Mouse (Mus musculus): ENCODE measurements around the gene Rbm19. TPM values are rescaled to one million over a fixed set of nuclear protein-coding genes. Genes with fewer than 3 reads are reported as not detected.
"Not testable (repeated sequence)": the region's sequence is repeated elsewhere in the genome, so short reads cannot be mapped to it uniquely, and the experiment has no call there.

Rbm19 gene
- polyA plus RNA-seq, 1 experiment from 2014 or later = 31.4 TPM

DNA sequence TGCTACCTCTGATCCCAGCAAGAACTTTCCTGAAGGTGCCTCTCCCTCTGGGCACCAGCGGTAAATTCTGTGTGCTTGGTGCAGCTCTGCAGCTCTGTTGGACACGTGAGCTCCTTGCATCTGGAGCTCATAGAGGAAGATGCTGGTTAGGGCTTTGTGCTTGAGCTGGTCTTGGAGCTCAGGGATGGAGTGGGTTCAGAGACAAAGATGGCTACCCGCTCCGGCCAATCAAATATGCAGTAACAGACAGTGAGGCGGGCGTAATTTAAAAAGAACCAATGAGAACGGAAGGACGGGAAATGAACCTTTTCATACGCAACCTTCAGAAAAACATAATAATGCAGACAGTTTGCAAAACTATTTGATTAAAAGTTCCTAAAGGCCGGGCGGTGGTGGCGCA lies 1.9 kb upstream of the Rbm19 start:
- H3K36me3 ChIP-seq = peaks cover 9% of the 10 kb centered on the region
- 78% methylated on average over 12 of the region's 12 CpGs for WGBS
- no peaks in the 10 kb centered on the region for H3K9me3 ChIP-seq
- no peak for DNase-seq (ENCODE audit: low spot score)
- H3K4me3 ChIP-seq = no peak overlapping the region
- peaks cover 6% of the 10 kb centered on the region for H3K4me1 ChIP-seq
- no peak overlapping the region for H3K27ac ChIP-seq
- no peaks in the 10 kb centered on the region; the same call in 1 of the 2 replicates for H3K27me3 ChIP-seq (ENCODE audit: insufficient read depth, poor library complexity, severe bottlenecking)

DNA sequence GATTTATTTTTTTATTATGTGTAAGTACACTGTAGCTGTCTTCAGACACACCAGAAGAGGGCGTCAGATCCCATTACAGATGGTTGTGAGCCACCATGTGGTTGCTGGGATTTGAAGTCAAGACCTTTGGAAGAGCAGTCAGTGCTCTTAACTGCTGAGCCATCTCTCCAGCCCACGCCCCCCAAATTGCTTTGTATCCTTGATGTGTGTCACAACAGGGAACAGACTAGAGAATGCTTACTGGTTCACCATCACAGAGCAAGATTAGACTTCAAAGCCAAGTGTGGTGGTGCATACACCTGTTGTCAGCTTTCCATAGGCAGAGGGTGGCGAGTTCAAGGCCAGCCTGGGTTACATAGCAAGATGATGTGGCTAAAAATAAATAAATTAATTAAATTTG lies 896 bp downstream of the Rbm19 start:
- peak overlapping the region; percentile 77 for H3K4me3 ChIP-seq
- H3K4me1 ChIP-seq; H3K27me3 ChIP-seq (ENCODE audit: insufficient read depth, poor library complexity, severe bottlenecking); H3K9me3 ChIP-seq; DNase-seq (ENCODE audit: low spot score); H3K27ac ChIP-seq: not testable (repeated sequence)
- 43% methylated on average over 3 of the region's 3 CpGs for WGBS
- peaks cover 37% of the 10 kb centered on the region for H3K36me3 ChIP-seq

DNA sequence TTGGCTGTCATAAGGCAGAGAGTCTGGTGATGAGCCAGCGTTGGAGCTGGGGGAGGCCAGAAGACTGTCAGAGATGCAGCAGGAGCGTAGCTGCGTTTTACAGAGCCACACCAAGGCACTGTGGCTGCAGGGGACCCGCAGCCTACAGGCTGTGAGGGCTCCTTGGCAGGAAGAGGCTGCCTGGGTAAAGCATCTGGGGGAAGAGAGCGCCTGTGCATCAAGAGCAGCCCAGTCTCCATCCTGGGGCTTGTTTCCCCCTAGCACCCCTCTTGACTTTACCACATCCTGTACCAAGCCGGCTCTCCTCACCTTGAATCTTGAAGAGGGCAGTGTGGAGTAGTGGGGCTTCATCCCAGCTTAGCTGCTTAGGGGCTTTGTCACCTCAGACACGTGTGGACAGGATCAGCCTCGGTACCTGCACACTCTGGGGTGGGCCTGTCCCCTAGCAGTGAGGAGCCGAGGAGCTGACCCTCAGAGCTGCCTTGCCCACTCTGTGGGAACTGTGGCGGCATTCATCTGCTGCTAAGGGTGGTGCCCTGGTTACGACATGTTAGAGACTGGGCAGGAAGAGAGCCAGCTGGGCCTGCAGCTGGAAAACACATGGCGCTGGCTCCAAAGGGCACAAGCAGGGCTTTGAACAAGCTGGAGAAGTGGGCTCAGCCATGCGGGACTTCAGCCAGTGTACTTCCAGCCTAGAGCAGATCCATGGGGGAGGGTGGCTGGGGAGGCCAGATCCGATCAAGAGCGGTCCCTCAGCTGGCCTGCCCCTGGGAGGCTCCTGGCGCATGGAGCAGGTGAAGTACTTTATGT lies 8.8 kb downstream of the Rbm19 start:
- no peaks in the 10 kb centered on the region for H3K9me3 ChIP-seq
- H3K4me1 ChIP-seq = 0 out of 2 replicates have a peak, but pooled peaks cover 3% of the 10 kb centered on the region
- no peaks in the 10 kb centered on the region for H3K27me3 ChIP-seq (ENCODE audit: insufficient read depth, poor library complexity, severe bottlenecking)
- peaks cover 99% of the 10 kb centered on the region for H3K36me3 ChIP-seq
- 91% methylated on average over 16 of the region's 16 CpGs for WGBS
- no peak overlapping the region for H3K27ac ChIP-seq
- H3K4me3 ChIP-seq = no peak overlapping the region
- no peak for DNase-seq (ENCODE audit: low spot score)

DNA sequence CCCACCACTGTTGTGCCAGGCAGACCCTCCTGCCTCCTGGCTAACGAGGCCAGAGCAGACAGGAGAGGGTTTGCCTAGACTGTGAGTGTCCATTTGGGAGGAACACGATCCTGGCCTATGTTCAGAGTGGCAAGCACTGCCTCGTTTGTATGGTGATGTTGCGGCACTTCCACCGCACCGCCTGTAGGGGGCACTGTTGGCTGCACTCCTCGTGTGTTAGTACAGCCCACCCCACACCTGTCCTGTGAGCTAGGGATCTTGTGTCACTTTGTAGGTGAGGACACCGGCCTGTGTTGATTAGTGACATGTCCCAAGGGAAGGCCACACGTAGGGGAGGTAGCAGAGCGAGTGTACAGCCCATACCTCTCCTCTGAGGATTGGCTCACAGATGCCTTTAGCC lies 11.4 kb downstream of the Rbm19 start:
- 55% methylated on average over 10 of the region's 10 CpGs for WGBS
- no peak overlapping the region for H3K27ac ChIP-seq
- no peaks in the 10 kb centered on the region for H3K9me3 ChIP-seq
- 0 out of 2 replicates have a peak, but pooled peaks cover 7% of the 10 kb centered on the region for H3K4me1 ChIP-seq
- H3K27me3 ChIP-seq (ENCODE audit: insufficient read depth, poor library complexity, severe bottlenecking) = no peaks in the 10 kb centered on the region
- DNase-seq (ENCODE audit: low spot score) = no peak
- no peak overlapping the region for H3K4me3 ChIP-seq
- peaks cover 96% of the 10 kb centered on the region for H3K36me3 ChIP-seq

DNA sequence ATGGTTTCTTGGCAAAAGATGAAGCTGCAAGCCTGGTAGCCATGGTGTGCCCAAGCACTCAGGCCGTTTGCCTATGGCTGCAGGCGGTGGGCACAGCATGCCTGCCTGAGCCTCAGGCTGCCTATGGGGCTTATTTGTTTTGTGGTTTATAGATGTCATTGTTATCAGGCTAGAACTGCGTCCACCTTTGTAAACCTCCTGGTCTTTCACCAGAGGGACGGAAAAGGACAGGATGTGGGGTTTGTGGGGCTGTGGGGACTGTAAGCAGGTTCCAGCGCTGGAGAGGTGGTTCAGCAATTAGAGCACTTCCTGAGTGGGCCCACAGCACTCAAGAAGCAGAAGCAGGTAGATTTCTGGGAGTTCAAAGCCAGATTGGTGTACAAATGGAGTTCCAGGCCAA lies 12.2 kb downstream of the Rbm19 start:
- Histone ChIP-seq H3K36me3 (peaks cover 96% of the 10 kb centered on the region), H3K4me3 (no peak overlapping the region), H3K27me3 (ENCODE audit: insufficient read depth, poor library complexity, severe bottlenecking) (no peaks in the 10 kb centered on the region), H3K4me1 (peaks cover 15% of the 10 kb centered on the region), H3K9me3 (no peaks in the 10 kb centered on the region), H3K27ac (no peak overlapping the region)
- WGBS = 89% methylated on average over 5 of the region's 5 CpGs
- DNase-seq (ENCODE audit: low spot score) = no peak

DNA sequence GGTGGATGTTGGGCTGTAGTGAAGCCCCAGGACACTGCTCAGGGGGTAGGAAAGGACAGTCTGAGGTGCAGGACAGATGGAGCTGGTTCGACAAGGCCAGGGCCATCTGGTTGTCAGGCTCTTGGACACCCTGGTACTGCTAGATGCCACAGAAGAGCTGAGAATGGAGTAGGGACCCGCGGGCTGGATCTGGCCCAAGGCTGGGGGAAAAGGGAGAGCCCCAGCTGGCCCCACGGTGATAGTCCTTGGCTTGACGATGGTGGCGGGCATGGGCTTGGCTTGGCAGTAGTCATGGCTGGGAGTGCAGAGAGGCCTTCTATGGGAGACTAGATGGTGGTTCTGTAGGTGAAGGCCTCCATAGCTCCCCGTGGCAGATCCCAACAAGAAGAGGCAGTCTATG lies 12.8 kb downstream of the Rbm19 start:
- 96% methylated on average over 7 of the region's 7 CpGs for WGBS
- Histone ChIP-seq H3K9me3 (no peaks in the 10 kb centered on the region), H3K4me3 (no peak overlapping the region), H3K4me1 (peaks cover 17% of the 10 kb centered on the region), H3K36me3 (peaks cover 94% of the 10 kb centered on the region), H3K27ac (no peak overlapping the region), H3K27me3 (ENCODE audit: insufficient read depth, poor library complexity, severe bottlenecking) (no peaks in the 10 kb centered on the region)
- DNase-seq (ENCODE audit: low spot score) = no peak

DNA sequence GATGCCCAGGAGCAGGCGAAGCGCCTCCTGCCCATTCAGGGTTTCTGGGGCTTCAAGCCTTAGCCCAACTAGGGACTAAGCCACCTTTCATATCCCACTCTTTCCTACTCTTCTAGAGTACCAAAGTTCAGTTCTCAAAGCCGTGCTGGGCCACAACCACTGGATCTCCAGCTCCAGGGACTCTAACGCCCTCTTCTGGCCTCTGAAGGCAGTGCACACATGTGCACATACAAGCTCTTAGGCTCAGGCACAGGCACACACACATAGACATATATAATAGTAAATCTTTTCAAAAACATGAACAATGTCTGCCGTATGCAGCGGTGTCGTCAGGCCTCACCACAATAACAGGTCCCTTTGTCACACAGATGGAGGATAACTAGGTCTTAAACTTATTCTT lies 13.5 kb downstream of the Rbm19 start:
- H3K4me1 ChIP-seq = peaks cover 21% of the 10 kb centered on the region
- DNase-seq (ENCODE audit: low spot score) = no peak
- no peak overlapping the region for H3K4me3 ChIP-seq
- peaks cover 87% of the 10 kb centered on the region for H3K36me3 ChIP-seq
- H3K9me3 ChIP-seq = no peaks in the 10 kb centered on the region
- H3K27ac ChIP-seq = no peak overlapping the region
- 92% methylated on average over 7 of the region's 7 CpGs for WGBS
- no peaks in the 10 kb centered on the region for H3K27me3 ChIP-seq (ENCODE audit: insufficient read depth, poor library complexity, severe bottlenecking)

DNA sequence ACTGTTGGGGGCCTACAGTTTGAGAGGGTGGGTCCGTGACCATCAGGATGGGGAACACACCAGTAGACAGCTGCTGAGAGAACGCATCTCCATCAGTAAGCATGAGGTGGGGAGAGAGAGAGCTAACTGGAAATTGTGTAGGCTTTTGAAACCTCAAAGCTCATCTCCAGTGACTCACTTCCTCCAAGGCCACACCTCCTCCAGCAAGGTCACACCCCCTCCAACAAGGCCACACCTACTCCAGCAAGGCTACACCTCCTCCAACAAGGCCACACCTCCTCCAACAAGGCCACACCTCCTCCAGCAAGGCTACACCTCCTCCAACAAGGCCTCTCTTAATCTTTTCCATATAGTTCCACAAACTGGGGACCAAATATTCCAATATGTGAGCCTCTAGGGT lies 13.9 kb downstream of the Rbm19 start:
- Histone ChIP-seq H3K27ac (no peak overlapping the region), H3K27me3 (ENCODE audit: insufficient read depth, poor library complexity, severe bottlenecking) (no peaks in the 10 kb centered on the region), H3K9me3 (no peaks in the 10 kb centered on the region), H3K36me3 (peaks cover 87% of the 10 kb centered on the region), H3K4me1 (peaks cover 25% of the 10 kb centered on the region), H3K4me3 (no peak overlapping the region)
- WGBS = 96% methylated on average over 2 of the region's 2 CpGs
- DNase-seq (ENCODE audit: low spot score) = peak; percentile 87

DNA sequence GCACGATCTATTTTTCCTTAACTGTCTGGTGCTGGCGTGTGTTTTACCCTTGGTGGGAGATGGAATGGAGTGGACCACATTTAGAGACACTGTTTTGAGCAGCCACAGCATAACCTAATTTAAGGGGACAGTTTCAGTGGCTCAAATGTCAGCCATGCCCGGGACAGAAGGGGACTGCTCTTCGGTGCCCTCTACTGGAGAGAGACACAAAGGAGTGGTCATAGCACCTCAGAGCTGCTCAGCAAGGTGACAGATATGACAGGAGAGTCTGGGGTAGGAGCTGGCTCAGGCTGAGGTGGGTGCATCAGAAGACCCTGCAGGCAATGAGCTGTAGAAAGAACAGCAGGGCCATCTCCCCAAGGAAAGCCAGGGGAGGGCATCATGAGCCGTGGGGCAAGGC lies 15.3 kb downstream of the Rbm19 start:
- Histone ChIP-seq H3K36me3 (peaks cover 73% of the 10 kb centered on the region), H3K4me3 (no peak overlapping the region), H3K4me1 (peaks cover 39% of the 10 kb centered on the region), H3K9me3 (no peaks in the 10 kb centered on the region), H3K27me3 (ENCODE audit: insufficient read depth, poor library complexity, severe bottlenecking) (no peaks in the 10 kb centered on the region), H3K27ac (no peak overlapping the region)
- DNase-seq (ENCODE audit: low spot score) = no peak
- WGBS = 57% methylated on average over 5 of the region's 5 CpGs

DNA sequence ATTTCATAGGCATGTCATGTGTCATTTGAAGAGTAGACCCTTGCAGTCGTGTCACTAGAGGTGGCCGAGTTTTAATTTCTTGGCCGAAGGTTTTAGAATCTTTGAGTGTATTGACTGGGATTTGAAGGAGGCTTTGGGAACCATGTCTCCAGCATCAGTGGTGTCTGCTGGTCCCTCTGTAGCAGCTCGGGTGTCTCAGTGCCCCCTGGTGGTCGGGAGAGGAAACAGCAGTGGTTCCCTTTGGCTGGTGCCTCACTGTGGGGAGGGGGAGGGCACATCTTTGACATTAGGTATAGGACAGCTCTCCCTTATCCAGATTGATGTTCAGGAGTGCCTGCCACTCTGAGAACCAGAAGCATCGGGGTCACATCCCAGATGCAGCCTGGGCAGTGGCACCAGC lies 17.7 kb downstream of the Rbm19 start:
- no peaks in the 10 kb centered on the region for H3K9me3 ChIP-seq
- H3K27me3 ChIP-seq (ENCODE audit: insufficient read depth, poor library complexity, severe bottlenecking) = no peaks in the 10 kb centered on the region
- H3K4me1 ChIP-seq = peaks cover 58% of the 10 kb centered on the region
- WGBS = 33% methylated on average over 6 of the region's 6 CpGs
- DNase-seq (ENCODE audit: low spot score) = no peak
- no peak overlapping the region for H3K4me3 ChIP-seq
- H3K27ac ChIP-seq = 0 out of 2 replicates have a peak overlapping the region, but pooled peaks have one; percentile 13
- peaks cover 56% of the 10 kb centered on the region for H3K36me3 ChIP-seq

DNA sequence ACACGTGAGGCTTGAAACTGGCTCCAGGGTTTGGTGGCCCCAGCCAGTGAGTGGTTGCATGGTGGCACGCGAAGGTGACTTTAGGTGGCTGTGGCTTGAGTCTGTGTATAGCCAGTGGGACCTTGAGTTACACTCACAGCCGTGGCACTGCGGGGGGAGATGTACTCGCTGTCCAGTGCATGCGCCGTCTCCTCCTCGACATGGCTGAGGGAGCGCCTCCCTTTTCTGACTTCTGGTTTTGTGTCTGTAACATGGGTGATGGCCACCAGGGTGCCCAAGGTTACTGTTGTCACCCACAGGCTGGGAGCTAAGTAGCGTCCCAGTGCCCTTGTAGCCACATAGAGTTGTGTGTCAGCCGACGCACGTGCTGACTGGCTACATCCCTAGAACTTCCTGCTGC lies 19.1 kb downstream of the Rbm19 start:
- Histone ChIP-seq H3K27me3 (ENCODE audit: insufficient read depth, poor library complexity, severe bottlenecking) (no peaks in the 10 kb centered on the region), H3K27ac (peak overlapping the region; percentile 75), H3K4me1 (peaks cover 63% of the 10 kb centered on the region), H3K4me3 (no peak overlapping the region), H3K9me3 (no peaks in the 10 kb centered on the region), H3K36me3 (peaks cover 42% of the 10 kb centered on the region)
- 79% methylated on average over 14 of the region's 14 CpGs for WGBS
- DNase-seq (ENCODE audit: low spot score) = no peak

DNA sequence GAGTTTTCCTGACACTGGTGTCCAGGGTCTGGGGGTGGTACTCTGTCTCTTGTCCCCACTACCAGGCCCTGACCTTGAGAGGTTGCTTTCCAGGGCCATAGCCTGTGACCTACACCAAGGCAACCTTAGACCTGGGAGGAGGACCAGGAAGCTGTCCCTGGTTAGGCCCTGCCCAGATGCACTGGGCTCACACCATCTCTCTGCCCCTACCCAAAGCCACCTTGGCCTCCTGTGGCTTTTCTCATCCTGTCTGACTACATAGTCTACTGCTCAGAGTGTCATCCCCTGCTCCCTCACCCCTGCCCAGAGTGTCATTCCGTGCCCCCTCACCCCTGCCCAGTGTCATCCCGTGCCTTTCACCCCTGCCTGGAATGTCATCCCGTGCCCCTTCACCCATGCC lies 19.6 kb downstream of the Rbm19 start:
- Histone ChIP-seq H3K4me3 (peak overlapping the region; percentile 3; the same call in 1 of the 2 replicates), H3K27ac (peak overlapping the region; percentile 75)
- WGBS = 25% methylated on average over 3 of the region's 3 CpGs

DNA sequence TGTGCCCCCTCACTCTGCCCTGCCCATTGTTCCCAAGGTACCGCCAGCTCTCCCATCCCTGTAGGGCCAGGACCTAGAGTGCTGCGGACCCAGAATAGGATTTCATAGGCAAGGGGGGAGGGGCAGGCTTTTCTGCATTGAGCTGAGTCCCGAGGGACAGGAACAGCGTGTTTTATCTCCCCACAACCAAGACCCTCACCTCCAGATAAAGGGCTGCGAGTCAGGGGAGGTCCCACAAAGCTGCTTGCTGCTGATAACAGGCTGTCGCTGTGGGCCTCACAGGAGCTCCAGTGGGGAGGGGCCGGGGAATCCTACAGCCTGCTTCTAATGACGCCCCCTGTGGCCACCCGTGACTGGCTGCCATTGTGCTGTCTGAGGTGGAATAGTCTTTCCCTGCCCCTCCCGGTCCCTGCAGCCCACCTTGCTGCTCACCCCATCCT lies 20.0 kb downstream of the Rbm19 start:
- peak overlapping the region; percentile 3; the same call in 1 of the 2 replicates for H3K4me3 ChIP-seq
- no peaks in the 10 kb centered on the region for H3K27me3 ChIP-seq (ENCODE audit: insufficient read depth, poor library complexity, severe bottlenecking)
- peak; percentile 96 for DNase-seq (ENCODE audit: low spot score)
- peak overlapping the region; percentile 75 for H3K27ac ChIP-seq
- 6% methylated on average over 10 of the region's 10 CpGs for WGBS
- H3K9me3 ChIP-seq = no peaks in the 10 kb centered on the region
- H3K4me1 ChIP-seq = peaks cover 59% of the 10 kb centered on the region
- peaks cover 42% of the 10 kb centered on the region for H3K36me3 ChIP-seq

More for the DNA sequence above, 19.6 kb downstream of the Rbm19 start:
- Histone ChIP-seq H3K9me3 (no peaks in the 10 kb centered on the region), H3K36me3 (peaks cover 42% of the 10 kb centered on the region), H3K27me3 (ENCODE audit: insufficient read depth, poor library complexity, severe bottlenecking) (no peaks in the 10 kb centered on the region), H3K4me1 (peaks cover 59% of the 10 kb centered on the region)
- DNase-seq (ENCODE audit: low spot score) = no peak

Measured in heart, embryonic 10.5 days (tissue).